Mouse (Mus musculus) liver, embryonic 14.5 days (tissue): ENCODE data around the gene Ifngr1.

Experiments used
- CTCF ChIP-seq: IDR thresholded peaks from 2 replicates; pipeline ENCODE4 v1.5.1; 2016; ENCODE audit warnings: antibody characterized with exemption, low read depth, control low read depth
- EP300 ChIP-seq: IDR thresholded peaks from 2 replicates; pipeline ENCODE4 v1.6.1; 2016; ENCODE audit warnings: antibody characterized with exemption, low read depth

DNA sequence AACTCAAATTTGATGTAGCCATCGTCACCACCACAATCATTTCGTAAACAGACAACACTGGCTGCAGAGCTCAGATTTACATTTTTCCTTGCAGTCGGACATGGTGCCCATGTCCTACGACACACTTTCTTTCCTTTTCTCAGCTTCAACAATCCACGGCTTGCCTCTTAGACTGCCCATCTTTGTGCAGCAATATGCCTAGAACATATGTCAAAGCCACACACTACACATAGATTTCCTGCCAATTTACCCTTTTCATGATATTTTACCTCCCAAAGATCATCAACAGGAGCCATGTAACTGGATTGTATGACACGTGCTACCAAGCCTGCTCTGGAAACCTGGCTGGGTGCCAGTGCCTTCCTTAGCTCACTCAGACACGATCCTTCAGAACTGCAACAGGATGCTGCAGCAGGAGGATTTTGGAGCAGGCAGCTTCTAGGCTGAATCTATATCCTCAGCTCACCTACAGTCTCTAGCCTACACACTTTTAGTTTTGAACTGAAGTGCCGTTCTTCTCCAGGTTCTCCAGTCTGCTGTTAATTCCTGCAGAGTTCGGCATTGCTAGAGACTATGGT lies 13.3 kb upstream of the Ifngr1 start:
- TF ChIP-seq CTCF: no peak
- no peak for TF ChIP-seq EP300
